Mouse (Mus musculus) erythroblast, embryonic 14.5 days (primary cell): Measurements from ENCODE around the gene Poc1a.

Experiments
- GATA1 ChIP-seq: IDR thresholded peaks from 2 replicates; pipeline ENCODE4 v1.6.1; 2012; ENCODE audit warnings: low read length, inconsistent platforms, mixed read lengths
- TAL1 ChIP-seq: IDR thresholded peaks from 3 replicates; pipeline ENCODE4 v1.6.1; 2012; ENCODE audit warnings: low read length, inconsistent platforms, mixed read lengths

GRCm38 (mm10) chr9:106378045-106378444 is 97.2 kb downstream of the Poc1a start:
- TF ChIP-seq GATA1 (no peak), TAL1 (no peak)
